Mouse (Mus musculus) kidney, embryonic 14.5 days (tissue): ENCODE measurements around the gene Osgin1. TPM values are rescaled to one million over a fixed set of nuclear protein-coding genes. Genes with fewer than 3 reads are reported as not detected.

Experiments
- ATAC-seq: fragments of 200-750 bp; cut with Nextera tagmentation; 2 replicates; pipeline ENCODE4 v1.8.0; 2017; ENCODE audit warnings: moderate number of reproducible peaks, mild to moderate bottlenecking, moderate TSS enrichment, moderate library complexity; ENCODE audit not compliant: low FRiP score, low TSS enrichment
- H3K27ac ChIP-seq: fragments of 300-500 bp; sonication (generic); 2 replicates; pipeline ENCODE4 v1.5.1; 2014; ENCODE audit warnings: low read depth, mild to moderate bottlenecking, low read length, moderate library complexity, mixed read lengths
- H3K27me3 ChIP-seq: fragments of 300-500 bp; sonication (generic); 2 replicates; pipeline ENCODE4 v1.6.1; 2014; ENCODE audit warnings: mild to moderate bottlenecking, low read length; ENCODE audit not compliant: control insufficient read depth, insufficient read depth
- H3K36me3 ChIP-seq: fragments of 300-500 bp; sonication (generic); 2 replicates; pipeline ENCODE4 v1.6.1; 2014; ENCODE audit warnings: low read length, mixed read lengths; ENCODE audit not compliant: control insufficient read depth, insufficient read depth
- H3K4me1 ChIP-seq: fragments of 300-500 bp; sonication (generic); 2 replicates; pipeline ENCODE4 v1.6.1; 2014; ENCODE audit warnings: low read length, mixed read lengths; ENCODE audit not compliant: control insufficient read depth, insufficient read depth
- H3K4me2 ChIP-seq: fragments of 300-500 bp; sonication (generic); replicated peaks from 2 replicates; pipeline ENCODE4 v1.6.1; 2014; ENCODE audit warnings: low read depth, mild to moderate bottlenecking, low read length
- H3K4me3 ChIP-seq: fragments of 300-500 bp; sonication (generic); 2 replicates; pipeline ENCODE4 v1.5.1; 2014; ENCODE audit warnings: mild to moderate bottlenecking, low read length
- H3K9ac ChIP-seq: fragments of 300-500 bp; sonication (generic); 2 replicates; pipeline ENCODE4 v1.6.1; 2014; ENCODE audit warnings: low read depth, mild to moderate bottlenecking, low read length, moderate library complexity
- H3K9me3 ChIP-seq: fragments of 300-500 bp; sonication (generic); 2 replicates; pipeline ENCODE4 v1.6.1; 2016; ENCODE audit warnings: low read length; ENCODE audit not compliant: control insufficient read depth
- WGBS: fragments of 180-500 bp; shearing (Covaris S2); extraction: QIAGEN DNeasy Blood & Tissue Kit; methylation state at CpG from one replicate; pipeline ENCODE4 v1.1.7; 2014; 5-methylcytosine and 5-hydroxymethylcytosine counted together
- polyA plus RNA-seq: library from polyadenylated mRNA; unstranded; fragments of >200 nt; fragmentation: Nextera tagmentation; extraction: Ambion mirVana; gene quantifications from 2 replicates; pipeline ENCODE4 v1.2.1, GENCODE M21; 2014

The Osgin1 gene
- polyA plus RNA-seq, 1 experiment from 2014 or later = 1.2 TPM

- 38% methylated on average over 7 of the region's 7 CpGs for WGBS
- Histone ChIP-seq H3K36me3 (no peaks in the 10 kb centered on the region), H3K4me3 (no peak overlapping the region), H3K27me3 (no peaks in the 10 kb centered on the region), H3K27ac (no peak overlapping the region), H3K9me3 (no peaks in the 10 kb centered on the region), H3K4me2 (no peak overlapping the region), H3K4me1 (peaks cover 17% of the 10 kb centered on the region; the same call in 1 of the 2 replicates), H3K9ac (no peak overlapping the region)
- peak; percentile 33; the same call in 1 of the 2 replicates for ATAC-seq
These were observed 5.6 kb upstream of the Osgin1 start for GRCm38 (mm10) chr8:119428350-119428740.

- Histone ChIP-seq H3K4me3 (no peak overlapping the region), H3K36me3 (no peaks in the 10 kb centered on the region), H3K9ac (no peak overlapping the region), H3K4me1 (peaks cover 14% of the 10 kb centered on the region; the same call in 1 of the 2 replicates), H3K9me3 (no peaks in the 10 kb centered on the region), H3K4me2 (no peak overlapping the region), H3K27ac (no peak overlapping the region), H3K27me3 (no peaks in the 10 kb centered on the region)
- 70% methylated on average over 5 of the region's 5 CpGs for WGBS
- ATAC-seq = no peak
These were observed 5.1 kb upstream of the Osgin1 start for GRCm38 (mm10) chr8:119428766-119429327.

GRCm38 (mm10) chr8:119429552-119429951 is 4.4 kb upstream of the Osgin1 start:
- H3K27me3 ChIP-seq = no peaks in the 10 kb centered on the region
- no peaks in the 10 kb centered on the region for H3K36me3 ChIP-seq
- peaks cover 7% of the 10 kb centered on the region; the same call in 1 of the 2 replicates for H3K4me1 ChIP-seq
- no peak overlapping the region for H3K27ac ChIP-seq
- H3K9ac ChIP-seq = no peak overlapping the region
- no peak overlapping the region for H3K4me3 ChIP-seq
- H3K9me3 ChIP-seq = no peaks in the 10 kb centered on the region
- no peak overlapping the region for H3K4me2 ChIP-seq
- no peak for ATAC-seq
- 86% methylated on average over 3 of the region's 3 CpGs for WGBS

- Histone ChIP-seq H3K9ac (no peak overlapping the region), H3K27ac (no peak overlapping the region), H3K9me3 (no peaks in the 10 kb centered on the region), H3K4me1 (peaks cover 5% of the 10 kb centered on the region; the same call in 1 of the 2 replicates), H3K27me3 (no peaks in the 10 kb centered on the region), H3K4me3 (no peak overlapping the region), H3K36me3 (no peaks in the 10 kb centered on the region), H3K4me2 (no peak overlapping the region)
- ATAC-seq = no peak
- WGBS = 64% methylated on average over 8 of the region's 8 CpGs
These were observed 3.7 kb upstream of the Osgin1 start for GRCm38 (mm10) chr8:119430250-119430649.

GRCm38 (mm10) chr8:119430690-119431089 is 3.2 kb upstream of the Osgin1 start:
- Histone ChIP-seq H3K27me3 (no peaks in the 10 kb centered on the region), H3K36me3 (no peaks in the 10 kb centered on the region), H3K9ac (no peak overlapping the region), H3K4me1 (peaks cover 5% of the 10 kb centered on the region; the same call in 1 of the 2 replicates), H3K4me3 (no peak overlapping the region), H3K27ac (no peak overlapping the region), H3K4me2 (no peak overlapping the region), H3K9me3 (no peaks in the 10 kb centered on the region)
- ATAC-seq = no peak
- 85% methylated on average over 7 of the region's 7 CpGs for WGBS

GRCm38 (mm10) chr8:119432372-119432771 is 1.6 kb upstream of the Osgin1 start:
- whole genome bisulfite sequencing = 55% methylated on average over 3 of the region's 3 CpGs
- ATAC-seq = no peak

GRCm38 (mm10) chr8:119434569-119434968 is 645 bp downstream of the Osgin1 start:
- no peaks in the 10 kb centered on the region for H3K36me3 ChIP-seq
- no peaks in the 10 kb centered on the region for H3K27me3 ChIP-seq
- H3K4me1 ChIP-seq = peaks cover 12% of the 10 kb centered on the region
- WGBS = 71% methylated on average over 6 of the region's 6 CpGs
- H3K9ac ChIP-seq = no peak overlapping the region
- no peaks in the 10 kb centered on the region for H3K9me3 ChIP-seq
- H3K27ac ChIP-seq = no peak overlapping the region
- H3K4me2 ChIP-seq = no peak overlapping the region
- ATAC-seq = no peak
- H3K4me3 ChIP-seq = no peak overlapping the region

More at GRCm38 (mm10) chr8:119432372-119432771, 1.6 kb upstream of the Osgin1 start:
- Histone ChIP-seq H3K4me2 (no peak overlapping the region), H3K4me3 (no peak overlapping the region), H3K27me3 (no peaks in the 10 kb centered on the region), H3K9ac (no peak overlapping the region), H3K27ac (no peak overlapping the region), H3K4me1 (peaks cover 10% of the 10 kb centered on the region), H3K36me3 (no peaks in the 10 kb centered on the region), H3K9me3 (no peaks in the 10 kb centered on the region)

- no peak overlapping the region for H3K4me2 ChIP-seq
- no peak overlapping the region for H3K27ac ChIP-seq
- no peak for ATAC-seq
- H3K36me3 ChIP-seq = no peaks in the 10 kb centered on the region
- H3K4me3 ChIP-seq = no peak overlapping the region
- peaks cover 20% of the 10 kb centered on the region for H3K4me1 ChIP-seq
- 81% methylated on average over 7 of the region's 7 CpGs for WGBS
- H3K9me3 ChIP-seq = no peaks in the 10 kb centered on the region
- H3K9ac ChIP-seq = no peak overlapping the region
- H3K27me3 ChIP-seq = no peaks in the 10 kb centered on the region
These were observed 1.6 kb downstream of the Osgin1 start for GRCm38 (mm10) chr8:119435527-119435926.

GRCm38 (mm10) chr8:119436331-119436730 is 2.4 kb downstream of the Osgin1 start:
- Histone ChIP-seq H3K27ac (no peak overlapping the region), H3K27me3 (no peaks in the 10 kb centered on the region; the same call in 1 of the 2 replicates), H3K36me3 (no peaks in the 10 kb centered on the region), H3K9ac (no peak overlapping the region), H3K4me1 (peaks cover 26% of the 10 kb centered on the region), H3K4me2 (no peak overlapping the region), H3K4me3 (no peak overlapping the region), H3K9me3 (no peaks in the 10 kb centered on the region)
- 88% methylated on average over 10 of the region's 10 CpGs for WGBS
- no peak for ATAC-seq
